Mouse (Mus musculus) bone marrow, adult 2 months (tissue): ENCODE data around the gene Tert. TPM values are rescaled to one million over a fixed set of nuclear protein-coding genes. Genes with fewer than 3 reads are reported as not detected.

Source experiments
- H3K27ac ChIP-seq: fragments of 200-500 bp; 2 replicates; pipeline ENCODE4 v1.5.1; 2012; ENCODE audit warnings: low read depth, mild to moderate bottlenecking, control low read depth, inconsistent platforms, low read length; ENCODE audit not compliant: control insufficient read depth, poor library complexity, insufficient read depth
- H3K4me1 ChIP-seq: fragments of 200-500 bp; 2 replicates; pipeline ENCODE4 v1.6.1; 2011; ENCODE audit warnings: low read length; ENCODE audit not compliant: control insufficient read depth, insufficient read depth
- H3K4me3 ChIP-seq: fragments of 200-500 bp; replicated peaks from 2 replicates; pipeline ENCODE3; 2011; ENCODE audit warnings: mild to moderate bottlenecking, low read depth, low read length, control low read depth; ENCODE audit not compliant: control insufficient read depth
- CTCF ChIP-seq: fragments of 200-500 bp; IDR thresholded peaks from 2 replicates; pipeline ENCODE4 v1.5.1; 2011; ENCODE audit warnings: low read length, control low read depth; ENCODE audit not compliant: control insufficient read depth, insufficient read depth
- POLR2A ChIP-seq: fragments of 200-500 bp; IDR thresholded peaks from 2 replicates; pipeline ENCODE4 v1.6.1; 2011; ENCODE audit warnings: low read depth, mild to moderate bottlenecking, control low read depth, low read length, borderline replicate concordance; ENCODE audit not compliant: control insufficient read depth
- WGBS: fragments of 180-500 bp; shearing (Covaris S2); methylation state at CpG from one replicate; pipeline ENCODE4 v1.1.7; 2018; 5-methylcytosine and 5-hydroxymethylcytosine counted together
- polyA plus RNA-seq: library from polyadenylated mRNA; stranded (reverse); fragments of >200 nt; gene quantifications from 2 replicates; pipeline ENCODE4 v1.2.4, GENCODE M21; 2011; ENCODE audit warnings: low replicate concordance; ENCODE audit not compliant: missing spikeins, insufficient read depth, insufficient read length

Gene Tert
- polyA plus RNA-seq: 0.95 TPM in 1 of 2 replicates, not detected in the other

GRCm38 (mm10) chr13:73626745-73627549, at the start of gene Tert:
Gene Tert, plus strand, starts transcription at chr13:73626911.
- Histone ChIP-seq H3K27ac (no peak within 1 kb of the TSS), H3K4me1 (peaks cover 1% of the 10 kb centered on the region; the same call in 1 of the 2 replicates), H3K4me3 (peak within 1 kb of the TSS; percentile 73)
- TF ChIP-seq CTCF (peak; percentile 41; the same call in 1 of the 2 replicates), POLR2A (0 out of 2 replicates have a peak, but pooled peaks have one; percentile 17)
- WGBS: 18% methylated on average over 47 of the region's 47 CpGs

- H3K4me3 ChIP-seq: no peak overlapping the region
- WGBS: 67% methylated on average over 2 of the region's 2 CpGs
- H3K27ac ChIP-seq: no peak overlapping the region
- H3K4me1 ChIP-seq: no peaks in the 10 kb centered on the region
- no peak for TF ChIP-seq CTCF
- no peak for TF ChIP-seq POLR2A
Observed at GRCm38 (mm10) chr13:73577277-73577676, 49.4 kb upstream of the Tert start.

GRCm38 (mm10) chr13:73591488-73591887, 35.2 kb upstream of the Tert start:
- no peak for TF ChIP-seq CTCF
- TF ChIP-seq POLR2A: no peak
- Histone ChIP-seq H3K4me3 (no peak overlapping the region), H3K4me1 (peaks cover 1% of the 10 kb centered on the region; the same call in 1 of the 2 replicates), H3K27ac (no peak overlapping the region)
- 33% methylated on average over 3 of the region's 3 CpGs for WGBS

GRCm38 (mm10) chr13:73592546-73592945, 34.2 kb upstream of the Tert start:
- H3K27ac ChIP-seq: no peak overlapping the region
- TF ChIP-seq POLR2A (no peak), CTCF (no peak)
- H3K4me1 ChIP-seq: peaks cover 1% of the 10 kb centered on the region; the same call in 1 of the 2 replicates
- H3K4me3 ChIP-seq: no peak overlapping the region
- WGBS: 31% methylated on average over 2 of the region's 2 CpGs

- Histone ChIP-seq H3K4me3 (no peak overlapping the region), H3K4me1 (peaks cover 1% of the 10 kb centered on the region; the same call in 1 of the 2 replicates), H3K27ac (no peak overlapping the region)
- 18% methylated on average over 4 of the region's 4 CpGs for WGBS
- no peak for TF ChIP-seq CTCF
- TF ChIP-seq POLR2A: no peak
Observed at GRCm38 (mm10) chr13:73596276-73596675, 30.4 kb upstream of the Tert start.

- Histone ChIP-seq H3K4me1 (peaks cover 2% of the 10 kb centered on the region; the same call in 1 of the 2 replicates), H3K4me3 (no peak overlapping the region), H3K27ac (no peak overlapping the region)
- WGBS: 6% methylated on average over 4 of the region's 4 CpGs
- TF ChIP-seq CTCF: no peak
- no peak for TF ChIP-seq POLR2A
Observed at GRCm38 (mm10) chr13:73600217-73600616, 26.5 kb upstream of the Tert start.

GRCm38 (mm10) chr13:73603046-73603445, 23.7 kb upstream of the Tert start:
- Histone ChIP-seq H3K4me3 (peak overlapping the region; percentile 24), H3K27ac (no peak overlapping the region), H3K4me1 (peaks cover 2% of the 10 kb centered on the region; the same call in 1 of the 2 replicates)
- no peak for TF ChIP-seq CTCF
- TF ChIP-seq POLR2A: no peak
- 62% methylated on average over 4 of the region's 4 CpGs for WGBS

GRCm38 (mm10) chr13:73603522-73604155, 23.1 kb upstream of the Tert start, which contains the start of gene Clptm1l:
Gene Clptm1l, plus strand, starts transcription at chr13:73604006.
- Histone ChIP-seq H3K4me1 (peaks cover 2% of the 10 kb centered on the region; the same call in 1 of the 2 replicates), H3K4me3 (peak within 1 kb of the TSS; percentile 77), H3K27ac (peak within 1 kb of the TSS; percentile 67)
- 0 out of 2 replicates have a peak, but pooled peaks have one; percentile 52 for TF ChIP-seq POLR2A
- no peak for TF ChIP-seq CTCF
- WGBS: under 1% methylated on average over 53 of the region's 53 CpGs
